Mouse (Mus musculus): ENCODE results near the gene Rhag. TPM values are rescaled to one million over a fixed set of nuclear protein-coding genes. Genes with fewer than 3 reads are reported as not detected.

Rhag gene
- total RNA-seq (2021) = not detected
- long read RNA-seq, experiment 1 = 0 reads
- long read RNA-seq, experiment 2 = 0 reads

DNA sequence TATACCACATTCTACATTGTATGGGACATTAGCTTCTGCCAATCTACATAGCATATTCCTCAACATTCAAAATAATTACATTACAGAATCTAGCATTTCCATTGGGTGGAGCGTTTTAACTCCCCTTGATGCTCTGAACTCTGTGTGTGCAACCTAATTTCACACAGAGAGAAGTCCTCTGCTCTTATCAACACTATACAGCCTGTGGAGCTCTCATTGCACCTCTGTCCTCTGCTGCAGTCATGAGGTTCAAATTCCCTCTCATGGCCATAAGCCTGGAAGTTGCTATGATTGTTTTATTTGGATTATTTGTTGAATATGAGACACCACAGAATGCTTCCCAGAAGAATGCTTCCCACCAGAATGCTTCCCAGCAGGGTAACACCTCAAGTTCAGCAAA is at the start of gene Rhag:
Gene Rhag, plus strand, starts transcription at position 193 of the 400 bp plus-strand sequence.
- TF ChIP-seq CTCF (IDR thresholded peaks at IDR 0.05) = no peak

DNA sequence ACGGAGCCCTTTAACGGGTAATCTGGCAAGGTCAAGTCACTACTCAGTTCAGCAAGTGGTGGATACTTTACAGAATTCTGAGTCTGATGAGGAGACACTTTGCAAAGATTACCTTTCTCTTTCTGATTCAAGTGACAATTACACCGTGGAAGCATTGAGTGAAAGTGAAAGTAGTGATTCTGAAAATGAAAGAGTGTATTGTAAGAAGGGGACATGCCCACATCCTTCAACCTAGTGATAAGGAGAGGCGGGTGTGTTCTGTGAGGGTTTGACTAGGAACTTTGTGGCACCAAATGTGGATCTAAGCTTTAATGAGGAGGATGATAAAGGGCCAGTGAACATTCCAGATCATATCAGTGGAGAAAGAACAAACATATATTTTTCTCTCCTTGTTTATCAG is 47.3 kb upstream of the Rhag start:
- H3K27ac ChIP-seq = no peak overlapping the region
- H3K4me3 ChIP-seq = no peak overlapping the region
- no peak for TF ChIP-seq CTCF (IDR thresholded peaks at IDR 0.05)
- intact Hi-C loops (cut with DNase I) = no loop called here
- no peak for DNase-seq

More for the DNA sequence above, at the start of gene Rhag:
- Histone ChIP-seq H3K27ac (no peak within 1 kb of the TSS), H3K4me3 (no peak within 1 kb of the TSS)
- no peak for DNase-seq
- intact Hi-C loops (cut with DNase I) = no loop called here

DNA sequence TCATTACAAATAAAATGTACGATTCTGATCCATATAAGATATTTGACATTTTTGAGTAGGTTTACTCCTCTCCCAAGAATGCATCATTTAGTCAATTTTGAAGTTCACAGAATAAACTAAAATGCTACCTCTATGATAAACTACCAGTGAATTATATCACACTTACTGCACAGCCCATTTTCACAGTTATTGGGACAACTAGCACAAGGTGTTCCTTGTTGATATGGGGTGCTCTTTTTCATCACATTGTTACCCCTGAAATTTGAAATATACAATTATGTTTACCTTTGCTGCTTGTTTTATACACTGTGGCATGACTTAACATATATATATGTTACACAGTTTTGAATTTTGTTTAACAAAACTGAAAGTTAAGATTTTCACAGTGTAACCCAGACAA is 43.8 kb upstream of the Rhag start:
- no peak for TF ChIP-seq CTCF (IDR thresholded peaks at IDR 0.05)
- H3K4me3 ChIP-seq = no peak overlapping the region
- DNase-seq = no peak
- H3K27ac ChIP-seq = no peak overlapping the region
- intact Hi-C loops (cut with DNase I) = no loop called here

DNA sequence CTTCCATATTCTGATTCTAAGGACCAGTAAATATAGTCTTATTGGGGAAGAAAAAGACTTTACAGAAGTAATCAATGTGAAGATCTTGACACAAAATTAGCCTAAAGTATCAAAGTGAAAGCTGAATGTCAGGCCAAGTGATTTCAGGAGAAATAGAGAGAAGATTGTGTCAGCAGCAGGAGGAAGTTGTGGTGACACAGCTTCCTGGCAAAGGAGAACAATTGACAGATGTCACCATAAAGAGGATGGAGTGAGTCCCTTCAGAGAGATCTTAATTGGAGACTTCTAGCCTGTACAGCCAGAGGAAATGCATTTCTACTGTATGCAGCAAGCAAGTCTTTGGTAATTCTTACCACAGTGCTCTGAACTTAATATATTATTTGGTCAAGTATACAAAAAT is 21.0 kb upstream of the Rhag start:
- Histone ChIP-seq H3K27ac (no peak overlapping the region), H3K4me3 (no peak overlapping the region)
- DNase-seq = no peak
- TF ChIP-seq CTCF (IDR thresholded peaks at IDR 0.05) = no peak
- intact Hi-C loops (cut with DNase I) = no loop called here

DNA sequence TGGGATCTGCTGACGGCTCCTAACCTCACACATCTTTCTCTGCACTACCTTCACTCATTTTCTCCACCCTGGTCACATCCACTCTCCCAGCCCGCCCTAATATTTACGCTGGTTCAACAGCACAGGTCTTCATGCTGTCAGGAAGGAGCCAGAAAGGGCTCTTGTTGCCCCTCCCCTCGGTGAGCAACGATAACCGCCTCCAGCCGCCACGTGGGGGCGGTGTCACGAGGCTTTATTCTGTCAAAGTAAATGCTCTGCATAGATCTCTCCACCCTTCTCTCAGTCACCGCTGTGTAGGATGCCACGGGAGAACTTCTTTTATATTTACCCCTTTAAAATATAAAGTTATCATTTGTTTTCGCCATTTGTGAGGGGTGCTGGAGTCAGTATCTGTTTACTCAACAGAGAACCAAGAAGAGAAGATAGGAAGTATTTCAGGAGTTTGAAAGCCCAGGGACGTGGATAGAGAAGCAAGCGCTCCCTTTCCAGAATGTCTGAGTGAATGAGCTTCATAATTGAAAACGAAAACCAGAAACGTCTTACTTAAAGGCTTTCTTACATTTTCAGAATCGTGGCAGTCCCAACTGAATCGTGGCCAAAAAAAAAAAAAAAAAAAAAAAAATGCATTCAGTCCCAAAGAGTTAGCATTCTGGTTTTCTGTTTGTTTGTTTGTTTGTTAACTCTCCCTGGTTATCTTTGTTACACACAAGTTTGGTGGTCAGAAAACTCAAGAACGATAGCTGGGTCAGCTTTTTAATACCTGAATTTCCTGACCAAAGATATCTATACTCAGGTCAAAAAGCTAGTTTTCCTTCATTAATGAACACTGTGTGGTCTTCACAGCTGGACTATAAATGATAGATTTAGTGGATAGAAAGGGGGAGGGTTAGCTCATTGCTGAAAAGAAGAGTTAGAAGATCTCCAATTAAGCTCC is 16.7 kb upstream of the Rhag start:
- TF ChIP-seq CTCF (IDR thresholded peaks at IDR 0.05) = no peak
- peak; percentile 20 for DNase-seq
- Histone ChIP-seq H3K27ac (no peak overlapping the region), H3K4me3 (no peak overlapping the region)
- intact Hi-C loops (cut with DNase I) = no loop called here

DNA sequence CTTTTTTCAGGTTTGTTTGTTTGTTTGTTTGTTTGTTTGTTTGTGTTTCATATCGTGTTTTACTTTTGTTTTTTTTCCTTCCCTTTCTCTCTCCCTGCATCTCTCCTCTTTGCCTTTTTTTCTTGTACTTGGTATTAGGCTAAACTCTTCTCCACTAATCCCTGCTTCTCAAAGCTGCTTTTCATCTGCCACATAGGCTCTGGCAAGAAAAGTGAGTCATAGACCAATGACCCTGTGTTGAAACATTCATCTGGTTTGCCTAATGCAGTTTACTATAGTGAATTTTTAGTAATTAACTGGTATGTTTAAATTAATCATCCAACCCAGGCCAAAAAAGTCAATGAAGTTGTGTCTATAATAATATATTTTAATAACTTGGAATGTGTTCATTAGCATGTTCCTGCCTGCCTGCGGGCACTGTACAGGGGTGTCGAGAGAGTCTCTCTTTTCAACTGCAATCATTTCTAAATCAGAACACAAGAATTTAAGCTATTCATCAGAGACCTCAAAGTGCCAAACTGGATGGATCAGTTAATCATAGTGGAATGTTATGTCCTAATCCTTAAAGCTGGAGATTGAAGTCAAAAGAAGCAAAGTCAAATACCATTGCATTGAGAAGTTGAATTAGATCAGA is 8.1 kb upstream of the Rhag start:
- Histone ChIP-seq H3K27ac (no peak overlapping the region), H3K4me3 (no peak overlapping the region)
- intact Hi-C loops (cut with DNase I) = no loop called here
- TF ChIP-seq CTCF (IDR thresholded peaks at IDR 0.05) = no peak
- DNase-seq = no peak

DNA sequence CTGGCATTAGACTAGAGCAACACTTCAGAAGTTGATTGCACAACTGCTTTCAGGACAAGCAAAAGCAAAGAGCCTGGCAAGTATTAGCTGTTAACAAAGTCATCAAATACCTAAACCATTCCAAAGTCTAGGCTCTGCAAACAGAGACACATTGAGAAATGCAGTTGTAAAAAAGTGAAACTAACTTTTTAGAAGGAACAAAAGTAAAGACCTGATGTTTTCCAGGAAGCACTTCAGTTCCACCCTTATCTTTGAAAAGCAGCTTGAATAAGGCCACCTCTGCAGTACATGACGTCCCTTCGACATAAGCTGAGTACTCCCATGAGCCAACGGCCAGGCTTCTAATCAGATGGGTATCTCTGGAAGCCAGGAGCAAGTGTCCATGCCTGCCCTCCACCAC is 4.4 kb upstream of the Rhag start:
- TF ChIP-seq CTCF (IDR thresholded peaks at IDR 0.05) = no peak
- H3K4me3 ChIP-seq = no peak overlapping the region
- intact Hi-C loops (cut with DNase I) = no loop called here
- H3K27ac ChIP-seq = no peak overlapping the region
- DNase-seq = no peak

DNA sequence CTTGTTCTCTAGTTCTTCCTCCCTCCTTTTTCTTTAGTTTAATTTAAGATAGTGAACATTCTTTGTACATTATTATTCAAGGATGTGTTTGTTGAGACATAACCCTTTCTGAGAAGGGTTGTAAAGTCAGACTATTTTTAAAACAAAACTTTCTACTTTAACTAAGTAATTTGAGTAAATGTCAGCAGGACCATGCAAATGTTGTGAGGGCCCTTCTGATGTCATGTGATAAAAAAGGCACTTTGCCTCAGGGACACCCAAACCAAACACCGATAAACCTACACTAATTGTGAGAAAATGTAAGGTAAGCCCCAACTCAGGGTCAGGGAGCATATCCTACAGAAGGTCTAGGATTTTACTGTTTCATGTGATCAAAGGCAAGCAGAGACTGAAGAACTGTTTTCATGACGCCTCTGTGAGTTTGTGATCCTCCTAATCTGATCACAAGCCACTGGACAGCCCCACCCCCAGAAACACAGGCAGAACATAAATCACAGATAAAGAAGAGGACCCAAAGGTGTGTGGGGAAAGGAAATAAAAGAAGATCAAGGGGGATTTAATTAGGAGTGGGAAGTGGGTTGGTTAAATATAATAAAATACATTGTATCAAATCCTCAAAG is 3.9 kb upstream of the Rhag start, which contains the start of gene Crisp2:
Gene Crisp2, minus strand, starts transcription at position 51 of the 620 bp plus-strand sequence.
- no peak within 1 kb of the TSS for H3K4me3 ChIP-seq
- no peak for DNase-seq
- H3K27ac ChIP-seq = no peak within 1 kb of the TSS
- no peak for TF ChIP-seq CTCF (IDR thresholded peaks at IDR 0.05)
- intact Hi-C loops (cut with DNase I) = no loop called here

DNA sequence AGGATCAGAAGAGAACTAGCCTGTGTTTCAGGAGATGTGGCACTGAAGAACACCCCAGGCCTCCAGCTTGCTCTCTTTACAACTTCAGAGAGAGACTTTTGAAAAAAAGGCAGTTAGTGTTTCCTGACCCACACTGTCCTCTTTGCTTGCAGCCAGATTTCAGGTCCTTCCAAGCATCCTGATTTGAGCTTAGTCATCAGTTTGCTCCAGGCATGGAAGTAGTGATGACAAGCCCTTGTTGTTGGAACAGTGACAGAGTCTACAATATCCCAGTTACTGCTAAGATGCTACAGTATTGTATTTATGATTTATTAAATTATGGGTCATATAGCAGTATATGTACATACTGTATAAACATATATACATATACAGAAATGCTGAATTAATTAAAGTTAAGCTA is 2.9 kb upstream of the Rhag start:
- no peak overlapping the region for H3K27ac ChIP-seq
- intact Hi-C loops (cut with DNase I) = no loop called here
- no peak for TF ChIP-seq CTCF (IDR thresholded peaks at IDR 0.05)

DNA sequence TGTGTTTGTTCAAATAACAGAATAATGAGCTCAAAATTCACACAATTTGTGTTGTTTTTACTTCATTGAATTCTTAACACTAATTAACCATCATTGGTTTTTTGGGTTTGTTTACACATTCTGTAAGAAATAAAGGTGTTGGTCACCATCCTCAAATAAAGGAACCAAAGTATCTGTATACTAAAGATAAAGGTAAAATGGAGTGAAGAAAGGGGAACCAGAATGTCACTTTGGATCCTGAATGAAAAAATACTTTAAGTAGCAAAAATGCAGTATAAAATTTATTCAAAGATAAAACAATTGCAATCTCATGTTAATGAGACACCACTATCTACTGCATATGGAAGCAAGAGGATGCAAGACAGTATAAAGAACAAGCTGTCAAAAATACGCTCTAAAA is 634 bp downstream of the Rhag start:
- no peak for TF ChIP-seq CTCF (IDR thresholded peaks at IDR 0.05)
- intact Hi-C loops (cut with DNase I) = no loop called here

More for the DNA sequence above, 2.9 kb upstream of the Rhag start:
- DNase-seq = no peak
- no peak overlapping the region for H3K4me3 ChIP-seq

DNA sequence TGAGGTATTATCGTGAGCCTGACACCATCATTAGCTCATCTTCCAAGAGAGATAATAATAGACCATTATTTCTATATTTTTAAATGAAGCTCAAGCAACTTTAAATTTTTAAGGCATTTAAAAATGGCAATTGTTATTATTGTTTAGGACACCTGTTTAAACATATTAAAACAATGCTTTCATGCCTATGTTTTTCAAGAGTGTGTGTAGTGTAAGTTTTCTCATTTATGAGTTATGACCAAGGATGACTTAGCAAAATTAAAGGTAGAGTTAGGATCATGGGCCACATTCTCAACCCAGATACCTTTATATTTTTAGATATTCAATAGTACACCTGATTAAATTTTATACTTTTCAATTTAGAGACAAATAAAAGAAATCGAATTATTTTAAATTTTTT is 1.3 kb downstream of the Rhag start:
- Histone ChIP-seq H3K27ac (no peak overlapping the region), H3K4me3 (no peak overlapping the region)
- no peak for TF ChIP-seq CTCF (IDR thresholded peaks at IDR 0.05)
- DNase-seq = no peak
- intact Hi-C loops (cut with DNase I) = no loop called here

More for the DNA sequence above, 634 bp downstream of the Rhag start:
- no peak for DNase-seq
- Histone ChIP-seq H3K27ac (no peak overlapping the region), H3K4me3 (no peak overlapping the region)

DNA sequence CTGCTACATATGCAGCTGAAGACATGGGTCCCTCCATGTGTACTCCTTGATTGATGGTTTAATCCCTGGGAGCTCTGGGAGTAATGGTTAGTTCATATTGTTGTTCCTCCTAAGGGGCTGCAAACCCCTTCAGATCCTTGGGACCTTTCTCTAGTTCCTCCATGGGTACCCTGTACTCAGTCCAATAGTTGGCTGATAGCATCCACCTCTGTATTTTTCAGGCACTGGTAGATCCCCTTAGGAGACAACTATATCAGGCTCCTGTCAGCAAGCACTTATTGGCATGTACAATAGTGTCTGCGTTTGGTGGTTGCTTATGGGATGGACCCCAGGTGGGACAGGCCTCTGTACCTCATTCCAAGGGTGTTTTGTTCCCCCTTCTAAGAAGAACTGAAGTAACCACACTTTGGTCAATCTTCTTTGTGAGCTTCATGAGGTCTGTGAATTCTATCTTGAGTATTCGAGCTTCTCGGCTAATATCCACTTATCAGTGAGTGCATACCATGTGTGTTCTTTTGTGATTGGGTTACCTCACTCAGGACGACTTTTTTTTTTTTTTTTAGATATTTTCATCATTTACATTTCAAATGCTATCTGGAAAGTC is 6.5 kb downstream of the Rhag start:
- no peak for TF ChIP-seq CTCF (IDR thresholded peaks at IDR 0.05)
- DNase-seq = no peak
- Histone ChIP-seq H3K4me3 (no peak overlapping the region), H3K27ac (no peak overlapping the region)
- intact Hi-C loops (cut with DNase I) = no loop called here

DNA sequence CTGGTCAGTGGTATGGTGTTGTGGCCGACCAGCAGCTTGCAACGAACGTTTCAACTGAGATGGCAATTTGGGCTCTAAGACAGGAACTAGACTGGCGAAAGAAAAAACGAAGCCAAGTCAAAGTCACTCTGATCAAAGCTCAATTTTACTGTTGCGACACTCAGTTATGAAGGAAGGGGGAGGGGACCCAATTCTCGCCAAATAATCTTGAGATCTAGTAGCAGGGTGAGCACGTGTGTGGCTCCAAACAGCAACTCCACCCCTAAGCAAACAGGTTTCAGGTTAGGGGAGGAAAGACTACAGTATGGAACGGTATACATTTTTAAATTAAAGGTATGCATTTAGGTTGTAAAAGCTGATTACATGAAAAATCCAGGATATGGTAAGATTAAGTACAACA is 10.6 kb downstream of the Rhag start:
- intact Hi-C loops (cut with DNase I) = no loop called here
- no peak for DNase-seq
- no peak overlapping the region for H3K27ac ChIP-seq
- no peak for TF ChIP-seq CTCF (IDR thresholded peaks at IDR 0.05)
- H3K4me3 ChIP-seq = no peak overlapping the region
